Mouse (Mus musculus): ENCODE results near the gene Rpusd2.

Gene Rpusd2

GRCm38 (mm10) chr2:119032191-119032590 lies 2.4 kb upstream of the Rpusd2 start:
- no peak for DNase-seq (ENCODE audit: low spot score)

DNA sequence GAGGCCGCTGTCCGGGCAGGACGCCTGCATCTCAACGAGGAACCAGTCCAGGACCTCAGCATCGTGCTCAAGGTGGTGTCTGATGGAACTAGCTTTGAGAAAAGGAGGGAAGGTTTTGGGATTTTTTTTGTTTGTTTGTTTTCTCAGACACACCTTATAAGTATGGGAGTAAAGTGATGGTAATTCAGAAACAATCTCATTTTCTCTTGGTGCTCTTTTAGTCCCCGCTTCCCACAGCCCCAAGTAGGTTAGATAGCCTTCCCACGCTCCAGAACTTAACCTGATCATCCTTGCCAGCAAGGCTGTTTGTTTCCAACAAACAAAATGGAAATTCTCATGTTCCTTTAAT lies 781 bp downstream of the Rpusd2 start:
- no peak for DNase-seq (ENCODE audit: low spot score)

DNA sequence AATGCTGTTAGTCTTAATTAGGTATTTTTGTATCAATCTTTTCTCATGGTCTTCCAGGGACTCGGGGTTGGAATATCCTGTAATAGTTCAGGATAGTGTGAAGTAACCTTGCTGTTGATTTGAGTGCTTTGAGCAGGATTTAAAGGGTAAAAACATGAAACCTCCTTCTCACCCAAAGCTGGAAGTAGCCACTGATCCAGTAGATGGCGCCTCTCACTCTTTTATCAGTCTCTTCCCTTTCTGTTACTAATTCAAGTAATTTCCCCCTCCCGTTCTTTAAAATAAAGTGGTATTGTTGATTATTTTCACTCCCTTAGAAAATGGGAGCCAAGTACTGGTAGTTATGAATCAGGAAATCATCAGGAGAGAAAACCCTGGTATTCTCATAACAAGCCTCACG lies 6.3 kb downstream of the Rpusd2 start:
- no peak for DNase-seq (ENCODE audit: low spot score)

DNA sequence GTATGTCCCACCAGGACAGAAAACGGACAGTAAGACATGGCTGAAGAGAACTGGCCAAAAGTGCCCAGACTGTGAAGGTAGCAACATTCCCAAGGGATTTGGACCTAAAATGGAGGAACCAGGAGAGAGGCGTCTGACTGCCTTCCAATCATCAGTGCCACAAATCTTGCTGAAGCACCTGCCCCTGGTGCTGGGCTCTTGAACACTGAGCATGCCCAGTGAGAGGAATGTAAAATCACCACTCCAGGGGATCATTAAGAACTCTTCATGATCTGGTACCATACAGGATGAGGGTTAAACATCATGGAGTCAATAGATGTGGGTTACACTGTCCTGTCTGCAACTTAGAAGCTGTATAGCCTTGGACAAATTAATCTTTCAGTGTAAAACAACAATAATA lies 10.6 kb downstream of the Rpusd2 start:
- DNase-seq (ENCODE audit: low spot score): no peak

DNA sequence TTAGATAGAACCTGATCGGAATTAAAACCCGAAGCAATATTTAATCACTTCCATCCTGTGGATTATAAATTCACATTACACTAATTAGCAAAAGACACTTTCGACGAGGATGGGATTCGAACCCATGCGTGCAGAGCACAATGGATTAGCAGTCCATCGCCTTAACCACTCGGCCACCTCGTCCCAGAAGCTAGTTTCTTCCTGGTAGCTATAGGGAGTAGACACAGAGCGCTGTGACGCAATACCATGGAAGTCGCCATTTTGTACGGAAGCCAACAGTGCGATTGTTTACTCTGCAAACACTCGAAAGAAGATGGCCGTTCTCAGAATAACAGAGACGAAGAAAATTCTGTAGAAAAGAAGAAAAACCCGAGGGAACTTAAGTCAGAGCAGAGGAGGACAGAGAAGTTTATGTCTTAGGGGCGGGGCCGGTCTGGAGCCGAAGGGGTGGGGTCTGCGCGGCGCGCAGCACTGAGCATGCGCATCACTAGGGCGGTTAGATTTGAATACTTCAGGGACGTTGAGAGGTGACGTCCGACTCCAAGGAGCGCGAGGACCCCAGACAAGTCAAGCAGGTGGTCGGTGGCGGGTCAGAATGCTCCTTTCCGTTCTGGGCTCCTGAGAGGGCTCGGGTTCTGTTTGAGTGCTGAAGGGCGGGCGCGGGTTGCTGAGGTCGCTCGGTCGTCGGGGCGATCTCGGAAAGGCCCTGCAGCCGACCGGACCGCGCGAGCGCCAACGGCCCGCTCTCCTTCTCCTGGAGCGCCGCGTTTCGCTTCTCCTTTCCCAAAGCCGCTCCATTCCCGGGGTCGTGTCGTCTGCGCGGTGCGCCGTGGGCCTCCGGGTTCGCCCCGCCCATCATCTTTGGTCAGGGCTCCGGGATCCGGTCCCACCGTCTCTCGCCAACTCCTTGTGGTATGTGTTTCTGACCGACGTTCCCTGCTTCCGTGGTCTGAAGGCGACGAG lies 12.3 kb downstream of the Rpusd2 start, which contains the start of gene Knl1:
Gene Knl1, plus strand, starts transcription at position 471 of the 963 bp plus-strand sequence.
- peak; percentile 100 for DNase-seq (ENCODE audit: low spot score)

DNA sequence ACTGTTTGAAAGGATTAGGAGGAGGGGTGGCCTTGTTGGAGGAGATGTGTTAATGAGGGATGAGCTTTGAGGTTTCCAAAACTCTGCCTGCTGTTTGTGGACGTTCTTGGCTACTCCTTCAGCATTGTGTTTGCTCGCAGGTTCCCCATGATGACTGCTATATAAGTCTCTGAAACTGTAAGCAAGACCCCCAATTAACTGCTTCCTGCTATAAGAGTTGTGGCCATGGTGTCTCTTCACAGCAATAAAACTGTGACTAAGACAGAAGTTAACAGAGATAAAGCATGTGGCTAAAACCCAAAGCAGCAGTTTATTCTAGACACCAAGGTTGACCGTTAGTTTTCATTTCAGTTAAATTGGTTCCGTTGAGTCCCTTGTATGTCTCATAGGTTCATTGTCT lies 13.3 kb downstream of the Rpusd2 start:
- no peak for DNase-seq (ENCODE audit: low spot score)

DNA sequence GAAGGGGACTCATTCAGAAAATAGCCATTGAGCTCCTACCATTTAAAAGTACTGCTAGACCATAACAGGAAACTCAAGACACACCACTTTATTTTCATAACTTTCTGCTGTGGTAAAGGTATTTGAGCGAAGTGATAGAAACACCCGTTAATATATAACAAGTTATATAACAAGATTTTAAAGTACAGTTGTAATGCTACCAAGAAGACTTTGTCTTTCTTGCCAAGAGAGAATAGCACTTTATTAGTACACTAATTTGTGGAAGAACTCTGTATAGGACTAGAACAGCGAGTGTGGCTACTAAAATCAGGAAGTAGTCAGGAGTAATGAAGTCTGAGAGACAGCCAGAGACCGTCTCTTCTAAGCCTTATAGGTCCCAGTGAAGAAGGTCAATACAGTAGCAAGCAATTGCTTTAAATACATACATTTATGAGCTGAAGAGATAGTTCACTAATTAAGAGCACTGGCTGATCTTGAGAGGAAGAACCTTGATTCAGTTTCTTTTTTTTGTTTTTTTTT lies 15.6 kb downstream of the Rpusd2 start:
- no peak for DNase-seq (ENCODE audit: low spot score)

GRCm38 (mm10) chr2:119060139-119060538 lies 25.5 kb downstream of the Rpusd2 start:
- no peak for DNase-seq (ENCODE audit: low spot score)

DNA sequence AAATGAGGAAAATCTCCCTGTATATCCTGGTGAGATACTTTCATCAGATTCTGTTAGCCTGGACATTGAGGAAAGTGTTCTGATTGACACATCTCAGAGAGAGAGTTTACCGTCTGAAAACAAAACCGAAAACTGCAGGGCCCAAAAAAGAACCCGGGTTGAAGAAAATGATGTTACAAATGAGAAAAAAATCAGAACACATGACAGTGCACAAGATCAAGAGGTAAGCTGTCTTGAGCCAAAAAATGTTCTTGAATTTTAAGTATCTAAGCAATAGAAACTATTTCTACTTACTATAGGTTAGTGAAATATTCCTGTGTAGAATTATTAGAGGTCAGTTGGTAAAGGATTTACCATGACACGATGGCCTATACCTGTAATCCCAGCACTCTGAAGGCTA lies 37.8 kb downstream of the Rpusd2 start:
- no peak for DNase-seq (ENCODE audit: low spot score)

GRCm38 (mm10) chr2:119086156-119086555 lies 51.6 kb downstream of the Rpusd2 start:
- no peak for DNase-seq (ENCODE audit: low spot score)
